ENCODE assay signal across 8 mouse cellular contexts in genomic region chr12:111559647-111560258, GRCm38 (mm10). TPM values are rescaled to one million over a fixed set of nuclear protein-coding genes. Genes with fewer than 3 reads are reported as not detected.
A peak's percentile ranks its signal among the peaks of the same experiment; 100 is the strongest.
DNase-seq lines count a peak whose midpoint lies in the region; ATAC-seq and TF ChIP-seq lines count a peak whose summit lies in the region.

No protein-coding gene starts in this region.

- no peaks in the 10 kb centered on the region for H3K9me3 ChIP-seq in embryonic facial prominence, embryonic 15.5 days (replicated peaks)
- no peaks in the 10 kb centered on the region for H3K9me3 ChIP-seq in intestine, embryonic 16.5 days (ENCODE audit: control insufficient read depth, low read length)
- H3K9me3 ChIP-seq in liver, postnatal 0 days (ENCODE audit: low read length) = no peaks in the 10 kb centered on the region

- TF ChIP-seq CTCF in liver, postnatal 0 days (IDR thresholded peaks at IDR 0.05; ENCODE audit: low read depth) = no peak
- TF ChIP-seq CTCF in olfactory bulb, adult 2 months (IDR thresholded peaks at IDR 0.05; ENCODE audit: insufficient read depth, low read depth, low read length) = no peak

- ATAC-seq in embryonic facial prominence, embryonic 15.5 days (ENCODE audit: insufficient number of reproducible peaks, low FRiP score, low TSS enrichment, low read depth) = no peak
- ATAC-seq in intestine, embryonic 16.5 days = peak; percentile 48
- ATAC-seq in liver, postnatal 0 days = 0 out of 2 replicates have a peak, but pooled peaks have one; percentile 9

- no peaks in the 10 kb centered on the region for H3K27me3 ChIP-seq in embryonic facial prominence, embryonic 15.5 days
- H3K27me3 ChIP-seq in intestine, embryonic 16.5 days (replicated peaks; ENCODE audit: control insufficient read depth, insufficient read depth, low read length) = no peaks in the 10 kb centered on the region
- H3K27me3 ChIP-seq in liver, postnatal 0 days (ENCODE audit: insufficient read depth, low read length) = no peaks in the 10 kb centered on the region

- intact Hi-C loops in gastrocnemius, postnatal 36 days (cut with DNase I) = no loop called here

- H3K27ac ChIP-seq in embryonic facial prominence, embryonic 15.5 days (replicated peaks) = no peak overlapping the region
- no peak overlapping the region for H3K27ac ChIP-seq in intestine, embryonic 16.5 days (ENCODE audit: low read length)
- H3K27ac ChIP-seq in liver, postnatal 0 days (ENCODE audit: low read depth) = 0 out of 2 replicates have a peak overlapping the region, but pooled peaks have one; percentile 70
- H3K27ac ChIP-seq in olfactory bulb, adult 2 months (ENCODE audit: insufficient read depth, low read depth, low read length) = no peak overlapping the region

- H3K4me2 ChIP-seq in embryonic facial prominence, embryonic 15.5 days (replicated peaks) = peak overlapping the region; percentile 34
- H3K4me2 ChIP-seq in intestine, embryonic 16.5 days (ENCODE audit: low read depth, low read length) = peak overlapping the region; percentile 46
- peak overlapping the region; percentile 63 for H3K4me2 ChIP-seq in liver, postnatal 0 days (ENCODE audit: low read depth, low read length)

- no peak for TF ChIP-seq EP300 in liver, postnatal 0 days (IDR thresholded peaks at IDR 0.05; ENCODE audit: low read depth)

- peak; percentile 24 to 32 for DNase-seq in lung, adult 18-20 months
- DNase-seq in lung, postnatal 14 days = no peak
- peak; percentile 46 for DNase-seq in liver, postnatal 0 days
- no peak for DNase-seq in cerebellum, adult 18-20 months
- DNase-seq in gastrocnemius, postnatal 36 days = no peak

- H3K9ac ChIP-seq in embryonic facial prominence, embryonic 15.5 days = no peak overlapping the region
- H3K9ac ChIP-seq in intestine, embryonic 16.5 days (ENCODE audit: low read depth, low read length) = peak overlapping the region; percentile 43
- H3K9ac ChIP-seq in liver, postnatal 0 days (replicated peaks) = peak overlapping the region; percentile 5

- 43% methylated on average over 18 of the region's 18 CpGs for WGBS in embryonic facial prominence, embryonic 15.5 days
- 44% methylated on average over 18 of the region's 18 CpGs for WGBS in intestine, embryonic 16.5 days
- 29% methylated on average over 18 of the region's 18 CpGs for WGBS in liver, postnatal 0 days (ENCODE audit: insufficient replicate concordance)
- 44% methylated on average over 18 of the region's 18 CpGs for WGBS in olfactory bulb, adult 2 months

- H3K4me1 ChIP-seq in embryonic facial prominence, embryonic 15.5 days = 0 out of 2 replicates have a peak, but pooled peaks cover 5% of the 10 kb centered on the region
- H3K4me1 ChIP-seq in intestine, embryonic 16.5 days (ENCODE audit: control insufficient read depth, insufficient read depth, low read length) = no peaks in the 10 kb centered on the region
- H3K4me1 ChIP-seq in liver, postnatal 0 days (ENCODE audit: insufficient read depth) = peaks cover 22% of the 10 kb centered on the region
- peaks cover 7% of the 10 kb centered on the region; the same call in 1 of the 2 replicates for H3K4me1 ChIP-seq in olfactory bulb, adult 2 months (ENCODE audit: control insufficient read depth, insufficient read depth, low read length)

- H3K36me3 ChIP-seq in embryonic facial prominence, embryonic 15.5 days = no peaks in the 10 kb centered on the region
- no peaks in the 10 kb centered on the region for H3K36me3 ChIP-seq in intestine, embryonic 16.5 days (ENCODE audit: control insufficient read depth, insufficient read depth, low read length)
- no peaks in the 10 kb centered on the region for H3K36me3 ChIP-seq in liver, postnatal 0 days (replicated peaks; ENCODE audit: insufficient read depth, low read length)

- TF ChIP-seq POLR2A in olfactory bulb, adult 2 months (IDR thresholded peaks at IDR 0.05; ENCODE audit: insufficient read depth, low read depth, low read length) = no peak

- peak overlapping the region; percentile 12; the same call in 1 of the 2 replicates for H3K4me3 ChIP-seq in embryonic facial prominence, embryonic 15.5 days (replicated peaks)
- H3K4me3 ChIP-seq in intestine, embryonic 16.5 days (ENCODE audit: low read length) = peak overlapping the region; percentile 37
- H3K4me3 ChIP-seq in liver, postnatal 0 days (ENCODE audit: low read depth, low read length) = peak overlapping the region; percentile 29; the same call in 1 of the 2 replicates
- peak overlapping the region; percentile 33 for H3K4me3 ChIP-seq in olfactory bulb, adult 2 months (ENCODE audit: insufficient read depth, low read depth, low read length)

RNA-seq across cellular contexts. Expression of gene Mark3, which starts 14.6 kb away (rescaled TPM):
- 37.7 and 40.1 TPM in 2 replicates for polyA plus RNA-seq in embryonic facial prominence, embryonic 15.5 days (2015; fragmentation: Nextera tagmentation; extraction: Ambion mirVana)
- 13.4 and 14.2 TPM in 2 replicates for polyA plus RNA-seq in intestine, embryonic 16.5 days (2015; fragmentation: Nextera tagmentation; extraction: Ambion mirVana)
- polyA plus RNA-seq in liver, postnatal 0 days (2015; fragmentation: Nextera tagmentation; extraction: Ambion mirVana) = 9.5 and 11.0 TPM in 2 replicates
- 214 TPM in 1 of 2 replicates, not detected in the other for polyA plus RNA-seq in olfactory bulb, adult 2 months (2012; ENCODE audit: insufficient read depth, insufficient read length, low replicate concordance, missing spikeins)
- 10 to 100 TPM; 49.6 to 51.3 TPM for total RNA-seq in gastrocnemius, postnatal 36 days (2021)

RNA-seq across cellular contexts. Expression of gene Eif5, which starts 21.9 kb away (rescaled TPM):
- 488 and 504 TPM in 2 replicates for polyA plus RNA-seq in embryonic facial prominence, embryonic 15.5 days (2015; fragmentation: Nextera tagmentation; extraction: Ambion mirVana)
- polyA plus RNA-seq in intestine, embryonic 16.5 days (2015; fragmentation: Nextera tagmentation; extraction: Ambion mirVana) = 523 and 531 TPM in 2 replicates
- polyA plus RNA-seq in liver, postnatal 0 days (2015; fragmentation: Nextera tagmentation; extraction: Ambion mirVana) = 520 and 559 TPM in 2 replicates
- 214 TPM in 1 of 2 replicates, not detected in the other for polyA plus RNA-seq in olfactory bulb, adult 2 months (2012; ENCODE audit: insufficient read depth, insufficient read length, low replicate concordance, missing spikeins)
- total RNA-seq in gastrocnemius, postnatal 36 days (2021) = 100 to 1,000 TPM; 123 to 146 TPM

Comparison
In these comparisons a context has a peak if more than half of its experiments do, and no peak if none do; other contexts are left out.
1. DNase-seq: peak in lung, adult 18-20 months (2 of 2) and liver, postnatal 0 days (single experiment); none in lung, postnatal 14 days (single experiment), cerebellum, adult 18-20 months (0 of 2) and gastrocnemius, postnatal 36 days (0 of 2).
2. Peak in every context shown above with its lines, with median percentiles within 50 percentile points of each other: H3K4me2 ChIP-seq and H3K4me3 ChIP-seq.